Mouse (Mus musculus): ENCODE measurements around the gene Sgip1. TPM values are rescaled to one million over a fixed set of nuclear protein-coding genes. Genes with fewer than 3 reads are reported as not detected.

The Sgip1 gene
- total RNA-seq, 2 experiments from 2014 or later: 0.87 to 2.2 TPM

GRCm38 (mm10) chr4:103005190-103005945 lies 264.3 kb downstream of the Sgip1 start:
- DNase-seq: no peak
- intact Hi-C loops (cut with DNase I): no loop called here

- no peak for DNase-seq
- intact Hi-C loops (cut with DNase I): no loop called here
These were observed 265.2 kb downstream of the Sgip1 start for GRCm38 (mm10) chr4:103006266-103006665.

GRCm38 (mm10) chr4:103006943-103007418 lies 265.9 kb downstream of the Sgip1 start:
- intact Hi-C loops (cut with DNase I): no loop called here

GRCm38 (mm10) chr4:103010734-103011133 lies 269.6 kb downstream of the Sgip1 start:
- DNase-seq: no peak
- intact Hi-C loops (cut with DNase I): no loop called here

More at GRCm38 (mm10) chr4:103006943-103007418, 265.9 kb downstream of the Sgip1 start:
- DNase-seq: no peak

GRCm38 (mm10) chr4:103011823-103012222 lies 270.7 kb downstream of the Sgip1 start:
- intact Hi-C loops (cut with DNase I): no loop called here
- no peak for DNase-seq

- intact Hi-C loops (cut with DNase I): no loop called here
- no peak for DNase-seq
These were observed 272.4 kb downstream of the Sgip1 start for GRCm38 (mm10) chr4:103013490-103013889.

Other genes with a start within 250 kb of the Sgip1 start
- under 1 TPM in 1 of 2 experiments, not detected in 1; 0.41 TPM for gene Tctex1d1, start 237.3 kb downstream of the Sgip1 start, total RNA-seq (2021)